Mouse (Mus musculus): ENCODE measurements around the gene Pde4b. TPM values are rescaled to one million over a fixed set of nuclear protein-coding genes. Genes with fewer than 3 reads are reported as not detected.

Pde4b gene
- total and polyA plus RNA-seq, 2 experiments = 8.0 to 10.7 TPM

- Histone ChIP-seq H3K36me3 (ENCODE audit: control insufficient read depth, insufficient read depth, low read length) (no peaks in the 10 kb centered on the region), H3K4me3 (ENCODE audit: insufficient read depth, low read depth, low read length) (no peak overlapping the region), H3K27me3 (ENCODE audit: control insufficient read depth, insufficient read depth, low read length) (no peaks in the 10 kb centered on the region), H3K4me1 (ENCODE audit: control insufficient read depth, insufficient read depth, low read length) (no peaks in the 10 kb centered on the region), H3K79me2 (ENCODE audit: control insufficient read depth, insufficient read depth, low read length) (no peaks in the 10 kb centered on the region), H3K27ac (replicated peaks; ENCODE audit: insufficient read depth, low read depth, low read length) (no peak overlapping the region), H3K9ac (ENCODE audit: low read depth, low read length) (no peak overlapping the region)
- no peak for DNase-seq (ENCODE audit: extremely low read depth, low read depth, low spot score)
- no peak for TF ChIP-seq POLR2A (IDR thresholded peaks at IDR 0.05; ENCODE audit: extremely low read depth, insufficient read depth, low read length)
- no peak for TF ChIP-seq CTCF (IDR thresholded peaks at IDR 0.05; ENCODE audit: low read depth, low read length)
- WGBS = 80% methylated on average over 3 of the region's 3 CpGs
Observed at GRCm38 (mm10) chr4:102444501-102444900, 357.2 kb downstream of the Pde4b start.

- no peak for DNase-seq (ENCODE audit: extremely low read depth, low read depth, low spot score)
- H3K4me1 ChIP-seq (ENCODE audit: control insufficient read depth, insufficient read depth, low read length) = no peaks in the 10 kb centered on the region
- WGBS = 88% methylated on average over 8 of the region's 8 CpGs
- no peaks in the 10 kb centered on the region for H3K27me3 ChIP-seq (ENCODE audit: control insufficient read depth, insufficient read depth, low read length)
- H3K27ac ChIP-seq (replicated peaks; ENCODE audit: insufficient read depth, low read depth, low read length) = no peak overlapping the region
- H3K4me3 ChIP-seq (ENCODE audit: insufficient read depth, low read depth, low read length) = no peak overlapping the region
- H3K36me3 ChIP-seq (ENCODE audit: control insufficient read depth, insufficient read depth, low read length) = no peaks in the 10 kb centered on the region
- TF ChIP-seq POLR2A (IDR thresholded peaks at IDR 0.05; ENCODE audit: extremely low read depth, insufficient read depth, low read length) (no peak), CTCF (IDR thresholded peaks at IDR 0.05; ENCODE audit: low read depth, low read length) (no peak)
- H3K9ac ChIP-seq (ENCODE audit: low read depth, low read length) = no peak overlapping the region
- H3K79me2 ChIP-seq (ENCODE audit: control insufficient read depth, insufficient read depth, low read length) = no peaks in the 10 kb centered on the region
Observed at GRCm38 (mm10) chr4:102446160-102446945, 359.0 kb downstream of the Pde4b start.

- Histone ChIP-seq H3K9ac (ENCODE audit: low read depth, low read length) (no peak overlapping the region), H3K4me1 (ENCODE audit: control insufficient read depth, insufficient read depth, low read length) (no peaks in the 10 kb centered on the region), H3K27me3 (ENCODE audit: control insufficient read depth, insufficient read depth, low read length) (no peaks in the 10 kb centered on the region), H3K4me3 (ENCODE audit: insufficient read depth, low read depth, low read length) (no peak overlapping the region), H3K79me2 (ENCODE audit: control insufficient read depth, insufficient read depth, low read length) (no peaks in the 10 kb centered on the region), H3K36me3 (ENCODE audit: control insufficient read depth, insufficient read depth, low read length) (no peaks in the 10 kb centered on the region), H3K27ac (replicated peaks; ENCODE audit: insufficient read depth, low read depth, low read length) (no peak overlapping the region)
- WGBS = 76% methylated on average over 3 of the region's 3 CpGs
- no peak for DNase-seq (ENCODE audit: extremely low read depth, low read depth, low spot score)
- TF ChIP-seq POLR2A (IDR thresholded peaks at IDR 0.05; ENCODE audit: extremely low read depth, insufficient read depth, low read length) = no peak
- no peak for TF ChIP-seq CTCF (IDR thresholded peaks at IDR 0.05; ENCODE audit: low read depth, low read length)
Observed at GRCm38 (mm10) chr4:102456426-102456825, 369.1 kb downstream of the Pde4b start.

GRCm38 (mm10) chr4:102459216-102459999 lies 372.1 kb downstream of the Pde4b start:
- no peaks in the 10 kb centered on the region for H3K36me3 ChIP-seq (ENCODE audit: control insufficient read depth, insufficient read depth, low read length)

GRCm38 (mm10) chr4:102478104-102478503 lies 390.8 kb downstream of the Pde4b start:
- 26% methylated on average over 3 of the region's 3 CpGs for WGBS
- Histone ChIP-seq H3K79me2 (ENCODE audit: control insufficient read depth, insufficient read depth, low read length) (no peaks in the 10 kb centered on the region), H3K4me3 (ENCODE audit: insufficient read depth, low read depth, low read length) (no peak overlapping the region), H3K27ac (replicated peaks; ENCODE audit: insufficient read depth, low read depth, low read length) (no peak overlapping the region), H3K4me1 (ENCODE audit: control insufficient read depth, insufficient read depth, low read length) (peaks cover 3% of the 10 kb centered on the region; the same call in 1 of the 2 replicates), H3K9ac (ENCODE audit: low read depth, low read length) (no peak overlapping the region), H3K36me3 (ENCODE audit: control insufficient read depth, insufficient read depth, low read length) (no peaks in the 10 kb centered on the region), H3K27me3 (ENCODE audit: control insufficient read depth, insufficient read depth, low read length) (no peaks in the 10 kb centered on the region)
- DNase-seq (ENCODE audit: extremely low read depth, low read depth, low spot score) = peak; percentile 81
- TF ChIP-seq POLR2A (IDR thresholded peaks at IDR 0.05; ENCODE audit: extremely low read depth, insufficient read depth, low read length) (no peak), CTCF (IDR thresholded peaks at IDR 0.05; ENCODE audit: low read depth, low read length) (no peak)

More at GRCm38 (mm10) chr4:102459216-102459999, 372.1 kb downstream of the Pde4b start:
- H3K9ac ChIP-seq (ENCODE audit: low read depth, low read length) = no peak overlapping the region
- no peak overlapping the region for H3K4me3 ChIP-seq (ENCODE audit: insufficient read depth, low read depth, low read length)
- no peak for DNase-seq (ENCODE audit: extremely low read depth, low read depth, low spot score)
- no peaks in the 10 kb centered on the region for H3K79me2 ChIP-seq (ENCODE audit: control insufficient read depth, insufficient read depth, low read length)
- no peaks in the 10 kb centered on the region for H3K4me1 ChIP-seq (ENCODE audit: control insufficient read depth, insufficient read depth, low read length)
- H3K27ac ChIP-seq (replicated peaks; ENCODE audit: insufficient read depth, low read depth, low read length) = no peak overlapping the region
- 49% methylated on average over 5 of the region's 5 CpGs for WGBS
- TF ChIP-seq CTCF (IDR thresholded peaks at IDR 0.05; ENCODE audit: low read depth, low read length) = no peak
- TF ChIP-seq POLR2A (IDR thresholded peaks at IDR 0.05; ENCODE audit: extremely low read depth, insufficient read depth, low read length) = no peak
- no peaks in the 10 kb centered on the region for H3K27me3 ChIP-seq (ENCODE audit: control insufficient read depth, insufficient read depth, low read length)
